Mouse (Mus musculus): ENCODE data around the gene Pip5k1b.

Pip5k1b gene

DNA sequence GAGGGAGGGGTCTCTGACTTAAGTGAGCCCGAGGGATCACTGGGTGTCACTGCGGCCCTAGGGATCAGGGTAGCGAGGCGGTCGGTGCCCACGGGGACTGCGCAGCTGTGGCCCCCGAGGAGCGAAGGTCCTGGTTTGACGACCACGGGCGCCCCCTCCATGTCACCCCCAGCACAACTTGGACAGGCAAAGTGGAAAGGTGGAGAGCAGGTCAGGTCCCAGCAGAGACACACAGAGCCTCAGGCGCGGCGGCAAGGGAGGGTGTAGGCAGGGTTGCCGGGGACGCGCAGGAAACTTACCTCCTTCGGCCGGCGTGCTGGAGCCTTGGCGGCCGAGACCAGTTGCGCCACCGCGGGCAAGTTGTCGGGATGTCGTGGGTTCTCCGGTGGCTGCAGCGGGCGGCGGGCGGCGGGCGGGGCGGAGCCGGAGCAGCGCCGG lies at the start of gene Pip5k1b:
TSS of gene Pip5k1b (minus strand) at position 407 of the 438 bp plus-strand sequence.
- CTCF ChIA-PET: no interaction called here

DNA sequence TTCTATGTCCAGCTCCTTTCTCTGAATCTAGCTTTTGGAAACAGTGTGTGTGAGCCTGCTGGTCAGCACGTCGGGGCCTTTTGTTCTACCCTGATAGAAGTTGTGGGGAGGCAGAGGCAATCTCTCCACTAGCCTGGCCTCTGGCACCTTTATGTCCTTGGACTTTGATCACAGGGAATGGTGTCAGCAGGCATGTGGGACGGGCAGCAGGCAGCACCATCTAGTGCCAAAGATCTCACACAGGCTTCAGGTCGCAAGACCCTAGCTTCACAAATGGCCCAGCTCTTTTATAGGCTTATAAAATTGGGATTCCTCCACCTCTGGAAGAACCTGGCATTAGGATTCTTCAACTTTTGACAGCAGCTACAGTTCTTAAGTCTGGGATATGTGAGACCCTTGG lies 48.4 kb upstream of the Pip5k1b start:
- CTCF ChIA-PET: no interaction called here

DNA sequence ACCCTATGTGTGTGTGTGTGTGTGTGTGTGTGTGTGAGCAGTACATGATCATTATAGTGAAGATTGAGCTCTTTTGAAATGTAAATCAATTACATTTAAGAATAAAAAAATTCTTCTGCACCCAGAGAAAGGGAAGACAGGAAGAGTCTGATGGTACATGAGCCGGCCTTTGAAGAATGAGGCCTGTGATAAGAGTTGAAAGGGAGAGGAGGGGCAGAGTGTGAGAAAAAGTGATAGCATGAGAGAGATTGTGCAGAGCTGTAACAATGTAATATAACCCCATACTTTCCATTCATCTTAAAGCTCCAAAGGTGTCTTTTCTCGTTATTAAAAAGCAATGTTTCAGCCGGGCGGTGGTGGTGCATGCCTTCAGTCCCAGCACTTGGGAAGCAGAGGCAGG lies 47.8 kb upstream of the Pip5k1b start:
- CTCF ChIA-PET: no interaction called here

DNA sequence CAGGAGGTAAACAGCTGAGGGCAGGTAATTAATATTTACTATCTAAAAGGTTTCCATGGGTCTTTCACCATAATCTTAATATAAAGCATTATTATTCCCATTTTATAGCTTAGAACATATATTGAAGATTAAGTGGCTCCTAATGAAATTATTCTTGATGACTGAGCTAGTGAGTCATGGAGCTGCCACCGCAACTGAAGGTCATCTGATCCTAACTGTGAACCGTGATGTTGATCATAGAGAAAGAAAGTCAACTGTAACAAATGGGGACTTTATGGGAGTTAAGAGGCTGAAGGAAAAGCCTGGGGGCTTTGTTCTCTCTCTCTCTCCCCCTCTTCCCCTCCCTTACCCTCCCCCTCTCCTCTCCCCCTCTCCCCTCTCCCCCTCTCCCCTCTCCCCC lies 31.1 kb upstream of the Pip5k1b start:
- CTCF ChIA-PET: interaction anchor here (0.5 kb wide), 1 partner anchor 238 kb away, joined by 4 read pairs; no protein-coding TSS in a partner anchor

DNA sequence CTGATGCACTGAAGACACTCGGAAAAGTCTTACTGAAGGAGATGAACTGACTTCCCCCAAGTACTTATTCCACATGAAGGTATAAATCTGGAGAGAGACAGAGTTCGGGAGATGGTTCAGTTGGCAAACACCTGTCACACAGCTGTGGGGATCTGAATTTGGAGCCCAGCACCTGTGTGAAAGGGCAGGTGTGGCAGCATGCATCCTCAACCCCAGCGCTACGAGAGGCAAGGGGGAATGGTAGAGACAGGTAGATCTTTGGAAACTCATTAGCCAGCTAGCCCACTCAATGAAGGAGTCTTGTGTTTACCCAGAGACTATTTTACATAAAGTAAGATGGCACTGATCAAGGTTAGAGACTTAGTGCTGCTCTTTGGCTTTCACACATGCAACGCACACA lies 29.5 kb upstream of the Pip5k1b start:
- CTCF ChIA-PET: interaction anchor here (0.6 kb wide), 1 partner anchor 180 kb away, joined by 3 read pairs; no protein-coding TSS in a partner anchor

DNA sequence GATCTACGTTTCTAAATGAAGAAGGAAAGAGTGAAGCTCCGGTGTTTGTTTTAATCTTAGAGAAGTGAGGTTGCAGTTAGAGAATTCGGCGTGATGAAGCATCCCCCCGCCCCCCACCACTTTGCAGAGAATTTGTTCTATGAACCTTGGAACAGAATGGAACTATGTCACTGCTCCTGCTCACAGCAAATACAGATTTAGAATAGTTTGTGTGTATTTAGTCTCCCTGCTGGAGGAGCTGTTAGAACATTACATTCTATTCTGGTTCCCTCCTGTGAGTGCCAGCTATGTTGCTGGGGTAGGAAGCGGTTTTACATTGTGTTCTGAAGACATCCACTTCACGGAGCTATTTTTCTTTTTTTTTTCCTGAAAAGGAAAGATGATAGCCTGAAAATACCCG lies 28.3 kb upstream of the Pip5k1b start:
- CTCF ChIA-PET: no interaction called here

DNA sequence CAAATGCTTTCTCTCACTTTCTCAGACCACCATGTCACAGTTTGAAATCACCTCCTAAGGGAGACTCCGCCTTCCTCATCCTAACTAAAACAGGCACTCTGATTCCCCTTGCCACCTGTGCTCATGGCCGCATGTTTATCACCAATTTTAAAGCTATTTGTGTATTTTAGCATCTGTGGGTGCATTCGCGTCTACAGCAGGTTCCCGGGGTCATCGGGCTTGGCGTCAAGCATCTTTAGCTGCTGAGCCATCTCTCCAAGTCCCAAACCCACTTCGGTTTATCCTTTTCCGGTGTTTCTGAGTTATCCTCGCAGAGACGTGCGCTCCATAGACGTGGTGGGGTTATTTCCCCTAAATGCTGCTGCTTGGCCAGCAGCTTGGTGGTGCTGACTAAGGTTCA lies 20.5 kb upstream of the Pip5k1b start:
- CTCF ChIA-PET: no interaction called here

DNA sequence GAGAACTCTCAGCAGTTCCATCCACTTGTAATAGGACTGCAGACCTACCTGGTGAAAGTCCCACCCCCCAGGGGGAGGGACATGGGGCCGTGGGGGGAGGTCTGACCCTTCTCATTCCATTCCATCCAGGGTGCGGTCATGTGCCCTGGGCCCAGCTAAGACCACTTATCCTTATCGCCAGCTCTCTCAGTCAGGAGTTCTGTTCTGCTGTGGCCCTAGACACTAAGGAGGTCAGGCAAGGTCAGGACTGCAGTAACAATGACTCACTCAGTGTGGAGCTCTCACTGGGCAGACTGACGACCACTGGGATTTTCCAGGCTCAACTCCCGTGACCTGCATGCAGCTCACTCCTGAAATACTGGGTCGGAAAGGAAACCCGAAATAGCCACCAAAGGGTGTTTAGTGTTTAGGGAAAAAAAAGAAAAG lies 16.1 kb upstream of the Pip5k1b start:
- CTCF ChIA-PET: no interaction called here

DNA sequence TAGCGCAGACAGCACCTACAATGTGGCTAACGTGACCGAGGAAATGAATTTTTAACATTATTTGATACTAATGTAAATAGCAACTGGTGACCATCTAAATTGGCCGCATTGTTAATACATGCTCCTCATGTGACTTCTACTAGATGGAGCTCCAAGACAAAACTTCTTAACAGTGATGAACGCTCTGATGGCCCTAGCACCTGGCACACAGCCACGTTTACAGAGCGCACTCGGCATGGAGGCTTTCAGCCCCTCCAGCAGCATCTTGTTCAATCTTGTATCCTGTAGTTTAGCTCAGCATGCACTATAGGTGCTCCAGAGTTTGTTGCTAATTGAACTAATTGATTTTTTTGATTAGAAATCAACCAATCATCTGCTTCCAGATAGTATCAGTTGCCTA lies 15.3 kb upstream of the Pip5k1b start:
- CTCF ChIA-PET: no interaction called here

DNA sequence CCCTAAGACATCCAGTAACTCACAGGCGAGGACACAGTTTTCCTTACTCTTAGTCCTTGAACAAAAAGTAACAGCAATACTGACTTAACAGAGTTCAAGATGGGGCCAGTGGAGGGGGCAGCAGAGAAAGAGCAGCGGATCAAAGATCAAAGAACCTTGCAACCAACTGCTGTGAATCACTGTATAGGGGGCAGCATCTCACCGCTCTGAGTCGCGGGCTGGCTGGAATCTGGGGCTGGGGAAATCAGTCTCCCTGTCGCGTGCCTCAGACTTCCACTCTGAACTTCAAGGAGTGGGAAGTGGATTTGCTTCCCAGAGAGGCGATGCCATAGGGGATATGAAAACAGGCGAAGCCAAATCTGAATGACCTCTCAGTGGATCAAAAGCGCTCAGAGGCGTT lies 1.8 kb upstream of the Pip5k1b start:
- CTCF ChIA-PET: interaction anchor here (0.6 kb wide), 1 partner anchor 85 kb away, joined by 3 read pairs; no protein-coding TSS in a partner anchor

DNA sequence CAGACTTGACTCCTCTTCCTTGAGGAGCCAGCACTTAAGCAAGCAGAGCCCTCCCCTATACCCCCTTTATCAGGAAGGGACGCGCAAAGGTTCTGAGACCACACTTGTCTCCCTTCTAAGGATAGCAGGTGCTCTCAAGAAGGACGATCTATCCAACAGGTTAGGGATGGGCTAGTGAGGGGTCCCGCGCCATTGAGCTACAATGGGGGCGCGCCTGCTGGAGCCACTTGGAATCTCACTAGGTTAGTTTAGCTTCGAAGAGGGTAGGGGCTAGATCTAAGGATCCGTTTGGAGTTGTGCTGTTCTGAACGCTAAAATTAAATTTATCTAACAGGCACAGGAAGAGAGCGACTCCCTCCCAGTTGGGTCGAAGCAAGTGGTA lies 904 bp upstream of the Pip5k1b start:
- CTCF ChIA-PET: no interaction called here

GRCm38 (mm10) chr19:24555904-24556584 lies 372 bp upstream of the Pip5k1b start:
- CTCF ChIA-PET: no interaction called here

DNA sequence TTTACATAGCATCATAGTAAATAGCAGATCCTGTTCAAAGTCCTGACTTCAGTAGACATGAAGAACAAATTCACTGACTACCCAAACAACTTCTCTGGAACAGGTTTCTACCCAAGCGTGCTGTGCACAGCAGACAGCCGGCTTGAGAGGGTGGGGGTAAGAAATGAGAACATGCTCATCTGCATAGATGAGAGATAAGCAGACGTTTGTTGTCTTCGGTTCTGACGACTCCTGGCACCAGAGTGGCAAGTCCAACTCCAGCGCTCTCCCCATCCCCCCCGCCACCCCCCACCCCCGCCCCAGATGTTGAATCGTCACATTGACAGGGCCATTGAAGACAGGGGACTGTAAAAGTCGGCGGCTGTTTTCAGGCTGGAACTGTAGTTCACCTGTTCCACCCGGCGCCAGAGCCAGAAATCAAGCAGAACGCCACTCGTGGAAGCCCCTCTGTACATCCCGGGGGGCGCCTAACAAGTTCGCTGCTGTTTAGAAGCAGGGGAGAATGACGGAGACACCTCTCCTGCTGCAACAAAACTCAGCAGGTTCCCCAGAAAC lies 684 bp downstream of the Pip5k1b start:
- CTCF ChIA-PET: interaction anchor here (0.6 to 1.0 kb wide), 2 partner anchors 15 to 49 kb away, joined by 3 read pairs; no protein-coding TSS in a partner anchor

- CTCF ChIA-PET: interaction anchor here (0.6 to 1.0 kb wide), 2 partner anchors 15 to 49 kb away, joined by 3 read pairs; no protein-coding TSS in a partner anchor
These were observed 1.2 kb downstream of the Pip5k1b start for GRCm38 (mm10) chr19:24554425-24554824.

DNA sequence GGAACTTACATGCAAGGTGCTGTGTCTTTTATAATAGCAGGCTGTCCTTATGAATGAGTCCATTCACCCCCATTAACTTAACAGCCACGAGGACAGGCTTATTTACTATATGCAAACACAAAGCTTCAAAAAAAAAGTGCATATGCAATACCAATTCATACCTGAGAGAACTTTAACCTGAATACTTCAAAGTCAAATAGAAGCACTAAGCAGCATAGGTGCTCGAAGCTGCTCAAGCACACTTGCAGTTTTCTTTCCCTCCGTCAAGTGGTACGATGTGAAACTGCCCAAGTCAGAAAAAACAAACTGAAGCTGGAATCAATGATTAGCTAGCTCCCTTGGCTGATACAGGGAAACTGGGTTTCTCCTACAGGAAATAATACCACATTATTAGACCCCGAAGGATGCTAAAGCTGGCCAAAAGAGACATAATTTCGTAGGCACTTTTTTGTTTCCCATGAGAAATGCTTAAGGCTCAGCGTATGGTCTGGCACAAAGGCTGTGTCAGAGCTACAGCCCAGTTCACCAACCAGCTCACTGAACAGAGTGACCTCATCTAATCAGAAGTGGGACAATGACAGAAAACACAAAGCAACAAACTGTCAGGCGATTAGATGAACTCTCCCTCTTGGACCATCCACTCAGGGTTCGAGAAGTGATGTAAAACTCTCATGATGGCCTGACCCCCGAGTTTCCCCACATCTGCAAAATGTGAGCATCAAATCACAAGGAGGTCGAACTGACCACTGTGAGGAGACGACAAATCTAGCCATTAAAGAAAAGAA lies 2.2 kb downstream of the Pip5k1b start:
- CTCF ChIA-PET: interaction anchor here (0.6 kb wide), 1 partner anchor 56 kb away, joined by 4 read pairs; no protein-coding TSS in a partner anchor

DNA sequence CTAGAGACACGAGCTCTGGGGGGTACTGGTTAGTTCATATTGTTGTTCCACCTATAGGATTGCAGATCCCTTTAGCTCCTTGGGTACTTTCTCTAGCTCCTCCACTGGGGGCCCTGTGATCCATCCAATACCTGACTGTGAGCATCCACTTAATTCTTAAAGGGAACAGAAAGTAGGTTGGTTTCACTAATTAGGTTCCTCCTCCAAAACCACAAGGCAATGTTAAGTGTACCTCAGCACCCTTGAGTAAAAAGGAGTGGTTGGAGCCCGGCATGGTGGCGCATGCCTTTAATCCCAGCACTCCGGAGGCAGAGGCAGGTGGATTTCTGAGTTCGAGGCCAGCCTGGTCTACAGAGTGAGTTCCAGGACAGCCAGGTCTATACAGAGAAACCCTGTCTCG lies 3.0 kb downstream of the Pip5k1b start:
- CTCF ChIA-PET: interaction anchor here (0.6 kb wide), 1 partner anchor 57 kb away, joined by 4 read pairs; no protein-coding TSS in a partner anchor

DNA sequence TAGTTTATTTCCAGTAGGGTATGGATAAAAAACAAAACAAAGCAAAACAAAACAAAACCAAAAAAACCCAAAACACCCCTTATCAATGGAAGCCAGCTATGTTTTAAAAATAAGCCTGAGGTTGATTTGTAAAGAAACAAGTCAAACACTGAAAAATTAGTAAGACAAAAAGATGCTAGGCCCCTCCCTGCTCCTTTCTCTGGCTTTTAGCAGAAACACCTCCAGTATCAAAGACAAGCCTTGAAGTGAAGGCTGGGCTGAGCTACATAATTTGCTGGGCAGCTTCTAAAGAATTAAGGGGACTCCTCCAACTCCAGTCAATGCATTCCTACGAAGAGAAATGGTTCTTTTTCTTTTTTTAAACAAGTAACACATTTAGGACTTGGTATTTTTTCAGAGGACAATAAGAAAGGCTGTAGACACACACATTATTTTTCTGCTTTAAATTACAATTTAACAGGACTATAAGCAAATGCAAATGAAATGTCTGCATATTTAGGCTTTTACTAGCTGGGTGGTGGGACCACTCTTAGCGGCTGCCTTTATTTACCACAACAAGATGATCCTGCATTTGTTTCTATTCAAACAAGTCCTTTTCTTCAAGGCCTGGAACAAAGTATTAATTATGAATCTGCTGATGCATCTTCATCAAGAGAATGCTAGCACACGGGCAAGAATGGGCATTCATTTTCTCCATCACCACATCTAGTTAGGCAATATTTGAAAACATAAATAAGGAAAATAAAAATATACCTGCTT lies 4.3 kb downstream of the Pip5k1b start:
- CTCF ChIA-PET: no interaction called here

DNA sequence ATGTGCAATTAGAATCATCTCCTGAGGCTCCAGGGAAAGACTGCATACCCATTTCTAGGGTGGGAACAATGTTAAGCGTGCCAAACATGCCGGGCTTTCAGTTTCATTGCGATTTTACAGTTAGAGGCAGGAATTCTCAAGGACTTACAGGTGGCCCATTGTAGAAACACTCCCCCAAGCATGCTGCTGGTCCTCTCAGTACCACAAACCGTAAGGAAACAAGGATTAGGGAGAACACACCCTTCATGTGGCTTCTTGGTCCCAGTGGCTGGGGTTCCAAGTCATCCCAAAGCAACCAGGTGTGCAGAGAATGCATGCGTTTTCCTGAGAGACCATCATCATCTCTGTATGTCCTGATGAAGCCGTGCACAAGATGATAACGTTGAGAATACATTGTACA lies 4.9 kb downstream of the Pip5k1b start:
- CTCF ChIA-PET: no interaction called here

DNA sequence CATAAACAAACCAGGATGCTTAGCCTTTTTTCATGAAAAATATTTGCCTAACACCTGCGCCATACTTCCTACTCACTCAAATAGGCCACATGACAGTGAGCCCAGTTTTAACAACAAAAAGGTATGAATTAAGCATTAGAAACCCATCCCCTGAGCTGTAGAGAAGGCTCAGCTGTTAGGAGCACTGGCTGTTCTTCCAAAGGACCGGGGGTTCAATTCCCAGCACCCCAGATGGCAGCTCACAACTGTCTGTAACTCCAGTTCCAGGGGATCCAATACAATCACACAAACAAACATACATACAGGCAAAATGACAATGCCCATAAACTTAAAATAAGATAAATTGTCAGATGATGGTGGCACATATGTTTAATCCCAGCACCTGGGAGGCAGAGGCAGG lies 5.7 kb downstream of the Pip5k1b start:
- CTCF ChIA-PET: no interaction called here

- CTCF ChIA-PET: interaction anchor here (0.5 kb wide), 1 partner anchor 9 kb away, joined by 5 read pairs; no protein-coding TSS in a partner anchor
These were observed 7.3 kb downstream of the Pip5k1b start for GRCm38 (mm10) chr19:24548337-24548736.

DNA sequence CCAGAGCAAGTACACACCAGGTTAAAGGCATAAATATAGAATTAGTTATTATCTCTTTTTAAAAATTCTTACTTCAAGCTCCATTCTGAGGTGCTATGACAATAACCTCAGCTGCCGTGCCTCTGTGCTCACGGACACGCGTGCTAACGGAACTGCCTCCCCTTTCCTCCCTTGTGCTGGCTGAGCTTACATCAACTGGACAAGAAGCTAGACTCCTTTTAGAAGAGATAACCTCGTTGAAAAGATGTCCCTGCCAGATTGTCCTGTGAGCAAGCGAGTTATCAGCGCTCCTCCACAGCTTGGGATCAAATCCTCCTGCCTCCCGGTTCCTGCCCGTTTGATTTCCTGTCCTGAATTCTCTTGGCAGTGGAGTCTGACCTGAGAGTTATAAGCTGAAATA lies 9.5 kb downstream of the Pip5k1b start:
- CTCF ChIA-PET: interaction anchor here (0.5 to 0.6 kb wide), 2 partner anchors 79 to 1029 kb away, joined by 3 read pairs; no protein-coding TSS in a partner anchor
